Mouse (Mus musculus): Measurements from ENCODE around the gene Cbx7.

DNA sequence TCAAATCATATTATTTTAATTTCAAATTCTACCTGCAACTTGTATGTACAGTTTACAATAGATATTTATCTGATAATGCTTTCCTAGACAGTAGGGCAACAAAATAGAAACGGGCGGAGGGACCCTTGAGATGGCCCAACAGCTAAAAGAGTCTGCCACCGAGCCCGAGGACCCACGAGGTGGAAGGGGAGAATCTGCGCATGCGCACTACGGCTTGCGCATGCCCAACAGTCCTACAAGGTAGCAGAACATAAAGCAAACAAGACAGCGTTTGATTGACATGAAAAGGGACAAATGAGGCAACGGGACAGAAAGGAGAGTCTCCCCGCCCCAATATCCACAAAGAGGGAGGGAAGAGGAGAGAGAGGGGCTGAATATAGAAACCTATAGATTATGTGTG, 31.9 kb downstream of the Cbx7 start:
- TF ChIP-seq ZMIZ1 (IDR thresholded peaks at IDR 0.05; ENCODE audit: low read depth, low read length) (no peak), CTCF (conservative IDR thresholded peaks at IDR 0.05 in 1 of 2, IDR thresholded peaks at IDR 0.05 in 1 of 2; ENCODE audit: low read depth in 2 of 2, low read length in 2 of 2) (no peak), POLR2A (IDR thresholded peaks at IDR 0.05; ENCODE audit: low read depth, low read length) (no peak), E2F4 (IDR thresholded peaks at IDR 0.05; ENCODE audit: insufficient replicate concordance, low read depth, low read length) (no peak), SIN3A (IDR thresholded peaks at IDR 0.05; ENCODE audit: low read length) (no peak), MAX (IDR thresholded peaks at IDR 0.05; ENCODE audit: low read length) (no peak), MYC (IDR thresholded peaks at IDR 0.05; ENCODE audit: low read depth, low read length) (no peak), MAFK (IDR thresholded peaks at IDR 0.05; ENCODE audit: insufficient replicate concordance, low read length) (no peak), ZKSCAN1 (IDR thresholded peaks at IDR 0.05; ENCODE audit: borderline replicate concordance, low read depth, low read length) (no peak), ETS1 (conservative IDR thresholded peaks at IDR 0.05; ENCODE audit: low read depth, low read length) (no peak), EP300 (IDR thresholded peaks at IDR 0.05; ENCODE audit: low read length) (no peak), TCF12 (IDR thresholded peaks at IDR 0.05; ENCODE audit: low read depth, low read length) (no peak), ELF1 (IDR thresholded peaks at IDR 0.05; ENCODE audit: low read depth, low read length) (no peak)
